Mouse (Mus musculus) heart, embryonic 15.5 days (tissue): ENCODE data around the gene H60b. TPM values are rescaled to one million over a fixed set of nuclear protein-coding genes. Genes with fewer than 3 reads are reported as not detected.

Experiments
- ATAC-seq: fragments of 200-750 bp; cut with Nextera tagmentation; replicated peaks from 2 replicates; pipeline ENCODE4 v1.8.0; 2017; ENCODE audit warnings: low read depth, moderate TSS enrichment; ENCODE audit not compliant: insufficient number of reproducible peaks, insufficient read depth, low FRiP score
- H3K27ac ChIP-seq: fragments of 300-500 bp; sonication (generic); 2 replicates; pipeline ENCODE4 v1.5.1; 2015; ENCODE audit warnings: mild to moderate bottlenecking, inconsistent platforms
- H3K27me3 ChIP-seq: fragments of 300-500 bp; sonication (generic); 2 replicates; pipeline ENCODE4 v1.6.1; 2015; ENCODE audit warnings: inconsistent platforms
- H3K36me3 ChIP-seq: fragments of 300-500 bp; sonication (generic); 2 replicates; pipeline ENCODE4 v1.6.1; 2015; ENCODE audit warnings: mild to moderate bottlenecking, inconsistent platforms
- H3K4me1 ChIP-seq: fragments of 300-500 bp; sonication (generic); replicated peaks from 2 replicates; pipeline ENCODE4 v1.6.1; 2015; ENCODE audit warnings: inconsistent platforms
- H3K4me2 ChIP-seq: fragments of 300-500 bp; sonication (generic); 2 replicates; pipeline ENCODE4 v1.6.1; 2015; ENCODE audit warnings: inconsistent platforms, mild to moderate bottlenecking, moderate library complexity
- H3K4me3 ChIP-seq: fragments of 300-500 bp; sonication (generic); 2 replicates; pipeline ENCODE4 v1.5.1; 2015; ENCODE audit warnings: mild to moderate bottlenecking, inconsistent platforms
- H3K9ac ChIP-seq: fragments of 300-500 bp; sonication (generic); 2 replicates; pipeline ENCODE4 v1.6.1; 2015; ENCODE audit warnings: mild to moderate bottlenecking, inconsistent platforms
- H3K9me3 ChIP-seq: fragments of 300-500 bp; sonication (generic); replicated peaks from 2 replicates; pipeline ENCODE4 v1.6.1; 2016; ENCODE audit warnings: inconsistent platforms
- WGBS: fragments of 180-500 bp; shearing (Covaris S2); methylation state at CpG from one replicate; pipeline ENCODE4 v1.1.7; 2015; ENCODE audit warnings: mixed read lengths; 5-methylcytosine and 5-hydroxymethylcytosine counted together
- polyA plus RNA-seq: library from polyadenylated mRNA; unstranded; fragments of >200 nt; fragmentation: Nextera tagmentation; extraction: Ambion mirVana; gene quantifications from 2 replicates; pipeline ENCODE4 v1.2.1, GENCODE M21; 2015

Gene H60b
- polyA plus RNA-seq, 1 experiment from 2014 or later: 0.34 TPM

DNA sequence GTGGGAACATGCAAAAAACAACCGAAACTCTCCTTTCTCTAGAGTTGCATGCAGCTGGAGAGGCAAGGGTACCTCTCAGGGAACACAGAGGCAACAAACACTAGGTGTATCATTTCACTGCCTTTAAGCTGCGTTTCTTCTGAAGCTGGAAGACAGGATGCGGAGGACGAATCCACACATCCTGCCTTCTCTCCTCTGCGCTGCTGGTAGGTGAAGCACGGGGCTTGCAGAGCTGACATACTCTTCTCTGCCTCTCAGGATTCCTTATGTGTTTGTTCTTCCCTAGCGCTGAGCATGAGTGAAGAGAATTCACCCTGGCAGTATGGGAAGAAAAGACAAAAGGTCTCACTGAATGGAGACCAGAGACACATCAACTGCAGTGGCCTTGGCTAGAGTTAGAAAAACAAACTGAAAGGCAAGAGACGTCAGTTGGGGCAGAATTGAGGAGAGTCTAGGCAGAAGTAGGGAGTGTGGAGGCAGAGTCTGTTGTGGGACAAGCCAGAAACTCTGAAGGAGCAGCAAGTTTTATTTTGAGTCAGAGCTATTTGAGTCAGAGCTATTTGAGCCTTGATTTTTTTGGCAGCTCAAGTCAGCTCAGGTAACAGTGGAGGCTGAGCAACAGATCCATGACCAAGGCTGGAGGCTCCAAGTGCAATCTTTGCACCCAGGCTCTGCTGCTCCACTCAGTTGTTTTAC lies 139.5 kb downstream of the H60b start:
- no peak overlapping the region for H3K4me2 ChIP-seq
- H3K9me3 ChIP-seq: no peaks in the 10 kb centered on the region
- H3K27me3 ChIP-seq: no peaks in the 10 kb centered on the region
- no peaks in the 10 kb centered on the region for H3K36me3 ChIP-seq
- H3K9ac ChIP-seq: no peak overlapping the region
- WGBS: 55% methylated on average over 8 of the region's 8 CpGs
- no peak overlapping the region for H3K27ac ChIP-seq
- no peak for ATAC-seq
- no peaks in the 10 kb centered on the region for H3K4me1 ChIP-seq
- no peak overlapping the region for H3K4me3 ChIP-seq

DNA sequence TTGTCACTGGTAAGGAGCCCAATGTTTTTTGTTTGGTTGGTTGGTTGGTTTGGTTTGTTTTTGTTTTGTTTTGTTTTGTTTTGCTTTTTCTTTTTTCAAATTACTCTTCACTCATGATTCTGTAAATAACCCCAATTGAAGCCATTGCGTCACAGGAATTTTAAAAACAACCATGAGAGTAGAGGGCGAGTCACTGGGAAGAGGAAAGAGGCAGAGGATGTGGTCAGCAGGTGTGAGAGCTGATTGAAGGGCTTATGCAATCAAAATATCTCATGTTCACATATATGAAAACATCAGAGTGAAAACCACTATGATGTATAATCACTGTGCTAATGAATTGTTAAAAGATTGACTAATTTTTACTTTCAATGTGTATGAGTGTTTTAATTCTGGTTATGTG lies 140.9 kb downstream of the H60b start:
- no peak overlapping the region for H3K4me2 ChIP-seq
- no peaks in the 10 kb centered on the region for H3K27me3 ChIP-seq
- ATAC-seq: no peak
- no peak overlapping the region for H3K4me3 ChIP-seq
- no peaks in the 10 kb centered on the region for H3K4me1 ChIP-seq
- no peak overlapping the region for H3K9ac ChIP-seq
- 64% methylated on average over 2 of the region's 2 CpGs for WGBS
- H3K27ac ChIP-seq: no peak overlapping the region
- H3K36me3 ChIP-seq: no peaks in the 10 kb centered on the region
- H3K9me3 ChIP-seq: no peaks in the 10 kb centered on the region

DNA sequence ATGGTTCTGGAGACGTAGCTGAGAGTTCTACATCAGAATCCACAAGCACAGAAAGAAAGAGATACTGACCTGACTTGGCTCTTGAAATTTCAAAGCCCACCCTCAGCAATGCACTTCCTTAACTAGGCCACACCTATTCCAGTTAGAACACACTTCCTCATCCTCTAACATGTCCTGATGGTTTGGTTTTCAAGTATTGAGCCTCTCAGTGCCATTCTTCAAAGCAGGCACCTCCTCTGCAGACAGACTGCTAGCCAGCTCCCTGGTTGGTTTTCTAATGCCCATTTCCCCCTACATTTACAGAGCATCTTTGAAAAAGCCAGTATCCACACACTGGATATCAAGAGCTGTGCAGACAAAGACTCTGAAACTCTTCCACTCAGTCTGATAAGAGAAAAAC lies 143.3 kb downstream of the H60b start:
- no peaks in the 10 kb centered on the region for H3K9me3 ChIP-seq
- no peak overlapping the region for H3K27ac ChIP-seq
- H3K4me2 ChIP-seq: no peak overlapping the region
- no peaks in the 10 kb centered on the region for H3K36me3 ChIP-seq
- no peak overlapping the region for H3K4me3 ChIP-seq
- WGBS: 71% methylated on average over 1 of the region's 1 CpGs
- H3K9ac ChIP-seq: no peak overlapping the region
- no peaks in the 10 kb centered on the region for H3K27me3 ChIP-seq
- H3K4me1 ChIP-seq: no peaks in the 10 kb centered on the region
- no peak for ATAC-seq

DNA sequence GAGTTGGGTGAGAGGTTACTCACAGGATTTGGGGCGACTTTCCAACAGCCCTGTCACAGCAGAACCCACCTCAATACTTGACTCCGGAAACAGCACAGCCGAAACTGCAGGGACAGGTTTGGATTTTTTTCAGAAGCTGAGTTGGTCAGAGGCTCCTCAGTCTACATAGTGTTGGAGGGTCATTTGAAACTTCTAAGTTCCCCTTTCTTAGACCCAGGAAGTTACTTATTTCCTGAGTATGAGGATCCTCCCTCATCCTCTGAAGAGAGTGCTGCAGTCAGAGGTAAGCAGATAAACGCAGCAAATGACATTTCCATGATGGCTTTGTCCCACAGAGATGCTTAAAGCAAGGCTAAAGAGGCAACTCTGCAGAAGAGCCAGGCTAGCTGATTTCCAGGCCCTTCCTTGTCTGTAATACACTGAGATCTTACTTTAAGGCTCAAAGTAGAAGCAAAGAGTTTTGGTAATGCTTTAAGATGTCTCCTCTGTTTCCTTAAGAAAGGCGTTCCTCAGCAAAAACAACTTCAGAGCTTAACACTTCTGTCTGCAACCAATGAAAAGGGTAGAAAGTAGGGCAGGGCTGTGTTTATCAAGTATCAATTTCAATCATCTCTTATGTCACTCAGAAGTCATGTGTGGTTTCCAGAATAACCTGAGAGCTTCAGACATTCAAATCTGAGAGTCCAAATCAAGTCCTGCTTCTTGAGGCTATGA lies 144.1 kb downstream of the H60b start:
- no peak for ATAC-seq
- Histone ChIP-seq H3K4me2 (no peak overlapping the region), H3K9me3 (no peaks in the 10 kb centered on the region), H3K4me3 (no peak overlapping the region), H3K36me3 (no peaks in the 10 kb centered on the region), H3K27ac (no peak overlapping the region), H3K4me1 (no peaks in the 10 kb centered on the region), H3K9ac (no peak overlapping the region), H3K27me3 (no peaks in the 10 kb centered on the region)
- WGBS: 66% methylated on average over 5 of the region's 5 CpGs

DNA sequence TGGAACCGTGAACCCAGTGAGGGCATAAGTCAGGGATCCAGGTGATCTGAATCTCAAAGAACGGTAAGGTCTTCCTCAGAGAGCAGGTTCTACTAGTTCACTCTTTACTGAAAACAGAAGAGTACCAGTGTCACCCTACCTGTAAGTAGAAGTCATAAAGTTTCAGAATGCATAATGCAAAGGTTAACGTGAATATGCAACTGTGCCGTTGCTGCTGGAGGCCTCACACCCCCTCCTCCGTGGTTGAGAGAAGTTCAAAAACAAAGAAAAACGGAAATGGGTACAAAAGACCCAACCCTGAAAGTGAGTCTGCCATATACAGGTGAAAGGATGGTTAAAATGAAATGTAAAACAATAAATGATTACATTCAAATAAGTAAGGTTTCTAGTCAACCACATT lies 145.3 kb downstream of the H60b start:
- Histone ChIP-seq H3K4me3 (no peak overlapping the region), H3K9ac (no peak overlapping the region), H3K9me3 (no peaks in the 10 kb centered on the region), H3K27me3 (no peaks in the 10 kb centered on the region), H3K36me3 (no peaks in the 10 kb centered on the region), H3K27ac (no peak overlapping the region), H3K4me1 (no peaks in the 10 kb centered on the region), H3K4me2 (no peak overlapping the region)
- no peak for ATAC-seq
- 76% methylated on average over 6 of the region's 6 CpGs for WGBS

DNA sequence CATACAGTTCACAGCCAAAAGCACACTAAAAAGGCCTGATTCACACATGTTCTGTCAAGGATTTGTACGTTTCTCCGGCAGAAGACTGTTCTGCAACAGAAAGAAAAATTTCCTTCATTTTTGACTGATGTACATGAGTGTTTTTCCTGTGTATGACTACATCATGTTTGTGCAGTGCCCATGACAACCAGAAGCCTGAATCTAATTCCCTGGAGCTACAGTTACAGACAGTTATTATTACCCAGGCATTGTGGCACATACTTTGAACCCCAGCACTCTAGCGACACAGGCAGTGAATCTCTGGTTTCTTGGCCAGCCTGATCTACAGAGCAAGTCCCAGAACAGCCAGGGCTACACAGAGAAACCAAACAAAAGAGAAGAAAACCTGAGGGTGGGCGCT lies 147.4 kb downstream of the H60b start:
- Histone ChIP-seq H3K36me3 (no peaks in the 10 kb centered on the region), H3K4me2 (no peak overlapping the region), H3K4me3 (no peak overlapping the region), H3K27ac (no peak overlapping the region), H3K27me3 (no peaks in the 10 kb centered on the region), H3K9me3 (no peaks in the 10 kb centered on the region), H3K4me1 (no peaks in the 10 kb centered on the region), H3K9ac (no peak overlapping the region)
- WGBS: 81% methylated on average over 4 of the region's 4 CpGs
- ATAC-seq: no peak

DNA sequence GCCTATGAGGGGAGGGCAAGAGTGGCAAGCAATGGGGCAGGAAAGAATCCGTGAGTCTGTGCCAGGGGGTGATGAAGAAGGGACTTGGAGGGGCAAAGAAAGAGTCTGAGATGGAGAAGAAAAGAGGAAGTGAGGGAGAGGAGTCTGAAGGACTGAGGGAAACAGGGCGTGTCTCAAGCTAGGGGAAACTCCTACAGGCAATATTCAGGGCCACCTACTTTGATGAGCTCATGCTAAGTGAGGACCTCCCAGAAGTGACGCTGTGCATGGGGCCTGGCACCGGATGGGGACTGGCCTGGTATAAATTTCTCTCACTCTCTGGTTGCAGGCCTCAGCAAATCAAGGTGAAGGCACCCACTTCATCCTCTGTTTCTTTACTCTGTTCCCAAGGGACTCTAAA lies 148.1 kb downstream of the H60b start:
- no peaks in the 10 kb centered on the region for H3K36me3 ChIP-seq
- 46% methylated on average over 4 of the region's 4 CpGs for WGBS
- H3K4me1 ChIP-seq: no peaks in the 10 kb centered on the region
- H3K9me3 ChIP-seq: no peaks in the 10 kb centered on the region
- H3K4me3 ChIP-seq: peak overlapping the region; percentile 13; the same call in 1 of the 2 replicates
- H3K27ac ChIP-seq: no peak overlapping the region
- no peak for ATAC-seq
- no peak overlapping the region for H3K9ac ChIP-seq
- no peak overlapping the region for H3K4me2 ChIP-seq
- H3K27me3 ChIP-seq: no peaks in the 10 kb centered on the region

DNA sequence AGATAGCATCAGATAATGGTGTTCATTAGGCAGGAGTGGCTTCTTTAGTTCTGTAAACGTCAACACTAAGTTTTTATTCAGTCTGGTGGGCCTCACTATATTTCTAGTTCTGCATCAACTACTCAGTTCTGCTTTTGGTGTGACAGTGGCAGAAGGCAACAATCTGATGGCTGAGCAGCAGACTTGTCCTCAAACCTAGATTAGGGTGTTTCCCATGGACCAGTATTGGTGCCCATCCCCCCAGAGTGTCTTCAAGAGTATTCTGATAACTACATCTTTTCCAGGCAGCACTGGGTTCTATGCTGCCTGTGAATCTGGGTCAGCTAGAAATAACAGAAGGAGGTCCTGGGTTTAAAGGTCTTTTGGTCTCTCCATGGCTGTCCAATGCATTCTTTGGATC lies 149.8 kb downstream of the H60b start:
- no peak for ATAC-seq
- 50% methylated on average over 1 of the region's 1 CpGs for WGBS

DNA sequence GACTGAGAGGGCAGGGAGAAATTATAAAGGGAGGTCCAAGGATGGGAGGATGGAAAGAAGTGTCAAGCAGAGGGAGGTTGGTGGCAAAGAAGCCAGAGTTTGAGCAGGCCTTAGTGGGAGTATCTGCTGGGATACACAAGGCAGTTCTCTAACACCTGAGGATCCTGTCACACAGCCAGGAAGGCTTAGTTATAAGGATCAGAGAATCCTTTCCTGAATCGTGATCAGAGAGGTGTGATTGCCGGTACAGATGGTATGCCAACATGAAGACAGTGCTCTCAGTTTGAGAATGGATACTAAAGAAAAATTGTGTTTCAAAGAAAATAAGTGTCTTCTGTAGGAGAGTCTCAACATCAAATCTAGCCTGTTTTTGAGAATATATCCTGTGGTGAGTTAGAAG lies 164.5 kb downstream of the H60b start:
- H3K27me3 ChIP-seq: no peaks in the 10 kb centered on the region
- no peak for ATAC-seq
- H3K36me3 ChIP-seq: no peaks in the 10 kb centered on the region
- no peaks in the 10 kb centered on the region for H3K9me3 ChIP-seq
- no peak overlapping the region for H3K9ac ChIP-seq
- no peak overlapping the region for H3K27ac ChIP-seq
- H3K4me2 ChIP-seq: no peak overlapping the region
- no peak overlapping the region for H3K4me3 ChIP-seq
- 78% methylated on average over 2 of the region's 2 CpGs for WGBS
- no peaks in the 10 kb centered on the region for H3K4me1 ChIP-seq

More for the DNA sequence above, 149.8 kb downstream of the H60b start:
- no peak overlapping the region for H3K4me2 ChIP-seq
- H3K27ac ChIP-seq: no peak overlapping the region
- H3K9ac ChIP-seq: no peak overlapping the region
- H3K4me1 ChIP-seq: no peaks in the 10 kb centered on the region
- no peaks in the 10 kb centered on the region for H3K36me3 ChIP-seq
- no peak overlapping the region for H3K4me3 ChIP-seq
- H3K9me3 ChIP-seq: no peaks in the 10 kb centered on the region
- H3K27me3 ChIP-seq: no peaks in the 10 kb centered on the region

Other genes starting within 250 kb of the H60b start
- not detected in 2 replicates for gene 4930444G20Rik, start 90.5 kb upstream of the H60b start, polyA plus RNA-seq
- 10.1 and 11.0 TPM in 2 replicates for gene E030030I06Rik, start 9.3 kb upstream of the H60b start, polyA plus RNA-seq
- gene Raet1e, start within 50 bp of the H60b start, polyA plus RNA-seq: 2.7 and 3.1 TPM in 2 replicates
- gene Raet1d, start 202.0 kb downstream of the H60b start, polyA plus RNA-seq: 5.3 and 5.6 TPM in 2 replicates